Mouse (Mus musculus) heart, adult 2 months (tissue): ENCODE results near the gene Dkkl1. TPM values are rescaled to one million over a fixed set of nuclear protein-coding genes. Genes with fewer than 3 reads are reported as not detected.

ENCODE experiments used
- DNase-seq, 2 experiments: peaks; one replicate each; pipeline ENCODE4 v3.0.0; 2021
- H3K27ac ChIP-seq: fragments of 200-600 bp; 2 replicates; pipeline ENCODE4 v1.8.1; 2022
- H3K27me3 ChIP-seq: fragments of 200-500 bp; 2 replicates; pipeline ENCODE4 v1.6.1; 2012; ENCODE audit warnings: mild to moderate bottlenecking, low read length, inconsistent platforms, mixed read lengths; ENCODE audit not compliant: control insufficient read depth, insufficient read depth
- H3K36me3 ChIP-seq: fragments of 200-500 bp; 2 replicates; pipeline ENCODE4 v1.6.1; 2012; ENCODE audit warnings: low read length, inconsistent platforms; ENCODE audit not compliant: control insufficient read depth, insufficient read depth
- H3K4me1 ChIP-seq: fragments of 200-500 bp; 2 replicates; pipeline ENCODE4 v1.6.1; 2011; ENCODE audit warnings: low read length; ENCODE audit not compliant: control insufficient read depth, insufficient read depth
- H3K4me3 ChIP-seq: fragments of 200-600 bp; 2 replicates; pipeline ENCODE4 v1.8.1; 2022
- H3K79me2 ChIP-seq: fragments of 200-500 bp; replicated peaks from 2 replicates; pipeline ENCODE4 v1.6.1; 2012; ENCODE audit warnings: mild to moderate bottlenecking, inconsistent platforms, low read length, moderate library complexity, mixed read lengths; ENCODE audit not compliant: control insufficient read depth, insufficient read depth
- H3K9ac ChIP-seq: fragments of 200-500 bp; 2 replicates; pipeline ENCODE4 v1.6.1; 2012; ENCODE audit warnings: low read depth, mild to moderate bottlenecking, control low read depth, inconsistent platforms, low read length, mixed read lengths
- CTCF ChIP-seq: fragments of 200-600 bp; IDR thresholded peaks from 2 replicates; pipeline ENCODE4 v1.8.1; 2022; ENCODE audit warnings: antibody characterized with exemption, mild to moderate bottlenecking, moderate library complexity
- EP300 ChIP-seq: fragments of 200-500 bp; IDR thresholded peaks from 2 replicates; pipeline ENCODE4 v1.6.1; 2011; ENCODE audit warnings: low read depth, low read length, control low read depth; ENCODE audit not compliant: insufficient read depth
- POLR2A ChIP-seq: fragments of 200-500 bp; IDR thresholded peaks from 2 replicates; pipeline ENCODE4 v1.6.1; 2011; ENCODE audit warnings: mild to moderate bottlenecking, low read depth, low read length, control low read depth; ENCODE audit not compliant: insufficient read depth
- WGBS: fragments of 180-500 bp; shearing (Covaris S2); methylation state at CpG from one replicate; pipeline ENCODE4 v1.1.7; 2018; 5-methylcytosine and 5-hydroxymethylcytosine counted together
- intact Hi-C: fragments of 180-260 bp; cut with DNase I; formaldehyde crosslinking; loops from one replicate; pipeline ENCODE4 v1.15.1; 2025
- polyA plus RNA-seq: library from polyadenylated mRNA; depleted of rRNA; stranded (reverse); fragments of >200 nt; gene quantifications from 2 replicates; pipeline ENCODE4 v1.2.3, GENCODE M21; 2012
- total RNA-seq, 2 experiments: library from RNA; stranded (reverse); gene quantifications; 2 replicates each; pipeline ENCODE4 v1.2.3; 2021

Dkkl1 gene
- total and polyA plus RNA-seq, 3 experiments = 0.37 TPM; not detected in 2

DNA sequence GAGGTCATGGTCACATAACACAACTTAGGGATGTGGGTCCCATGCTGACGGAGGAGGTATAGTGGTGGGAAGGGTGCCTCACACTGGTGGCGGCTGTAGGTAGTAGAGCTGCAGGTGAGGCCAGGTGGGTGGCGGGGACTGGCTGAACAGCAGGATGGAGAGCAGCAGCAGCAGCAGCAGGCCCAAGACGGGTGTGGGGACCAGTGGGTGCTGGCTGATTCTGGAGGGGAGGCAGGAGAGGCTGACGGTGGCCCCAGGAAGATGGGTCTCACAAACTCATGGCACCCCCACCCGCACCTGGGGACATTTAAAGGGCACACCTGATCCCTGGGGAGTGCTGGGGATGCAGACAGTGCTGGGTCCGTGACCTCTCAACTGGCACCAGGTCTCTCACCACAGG lies 28.3 kb downstream of the Dkkl1 start:
- 78% methylated on average over 7 of the region's 7 CpGs for WGBS
- Histone ChIP-seq H3K9ac (no peak overlapping the region), H3K79me2 (no peaks in the 10 kb centered on the region), H3K27me3 (peaks cover 15% of the 10 kb centered on the region; the same call in 1 of the 2 replicates), H3K36me3 (no peaks in the 10 kb centered on the region), H3K4me1 (no peaks in the 10 kb centered on the region), H3K27ac (no peak overlapping the region), H3K4me3 (no peak overlapping the region)
- TF ChIP-seq EP300 = no peak
- no peak for TF ChIP-seq POLR2A
- no peak for TF ChIP-seq CTCF
- intact Hi-C loops = no loop called here
- no peak for DNase-seq

- no peaks in the 10 kb centered on the region for H3K36me3 ChIP-seq
These were observed 29.3 kb downstream of the Dkkl1 start for GRCm38 (mm10) chr7:45182606-45183005.

DNA sequence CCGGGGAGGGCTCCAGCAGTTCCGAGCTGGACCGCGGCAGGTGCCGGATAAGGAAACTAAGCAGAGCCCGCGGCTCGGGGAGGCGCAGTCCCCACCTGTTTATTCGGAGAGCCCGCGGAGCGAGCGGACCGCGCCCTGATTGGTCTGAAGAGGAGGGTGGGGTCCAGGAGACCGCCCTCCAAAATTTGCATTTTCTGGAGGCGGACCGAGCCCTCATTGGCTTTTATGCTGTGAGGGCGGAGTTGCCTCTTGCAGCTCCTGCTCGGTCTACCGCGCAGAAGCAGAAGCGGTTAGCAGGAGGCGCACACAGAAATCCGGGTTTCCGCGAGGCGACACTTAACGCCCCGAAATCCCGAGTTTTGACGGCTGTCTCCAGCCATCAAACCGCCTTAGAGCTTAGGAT lies 29.7 kb downstream of the Dkkl1 start:
- Histone ChIP-seq H3K27ac (no peak overlapping the region), H3K79me2 (no peaks in the 10 kb centered on the region), H3K4me3 (peak overlapping the region; percentile 50), H3K27me3 (peaks cover 18% of the 10 kb centered on the region), H3K9ac (peak overlapping the region; percentile 11; the same call in 1 of the 2 replicates), H3K4me1 (no peaks in the 10 kb centered on the region), H3K36me3 (no peaks in the 10 kb centered on the region)
- TF ChIP-seq POLR2A (peak; percentile 77), EP300 (no peak)
- intact Hi-C loops = no loop called here
- 1% methylated on average over 34 of the region's 34 CpGs for WGBS
- DNase-seq = peak; percentile 86 to 90

More at GRCm38 (mm10) chr7:45182606-45183005, 29.3 kb downstream of the Dkkl1 start:
- WGBS = 15% methylated on average over 11 of the region's 11 CpGs
- no peaks in the 10 kb centered on the region for H3K79me2 ChIP-seq
- TF ChIP-seq POLR2A (no peak), CTCF (no peak), EP300 (no peak)
- peak overlapping the region; percentile 50 for H3K4me3 ChIP-seq
- H3K4me1 ChIP-seq = no peaks in the 10 kb centered on the region
- intact Hi-C loops = no loop called here
- peaks cover 15% of the 10 kb centered on the region; the same call in 1 of the 2 replicates for H3K27me3 ChIP-seq
- DNase-seq = no peak
- H3K27ac ChIP-seq = no peak overlapping the region
- peak overlapping the region; percentile 11; the same call in 1 of the 2 replicates for H3K9ac ChIP-seq

DNA sequence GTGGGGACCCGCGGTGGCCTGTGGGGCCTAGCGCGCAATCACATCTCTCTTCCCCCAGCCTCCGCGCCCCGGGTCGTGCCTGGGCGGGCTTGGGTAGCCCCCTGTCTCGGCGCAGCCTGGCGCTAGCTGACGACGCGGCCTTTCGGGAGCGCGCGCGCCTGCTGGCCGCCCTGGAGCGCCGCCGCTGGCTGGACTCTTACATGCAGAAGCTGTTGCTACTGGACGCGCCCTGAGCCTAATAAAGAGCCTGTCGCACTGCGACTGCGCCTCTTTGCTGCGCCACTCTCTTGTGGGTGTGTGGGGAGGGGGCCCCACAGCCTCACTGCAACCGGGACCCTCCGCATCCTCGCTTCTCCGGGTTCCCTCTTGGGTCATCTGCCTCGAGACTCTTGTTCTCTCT lies 30.4 kb downstream of the Dkkl1 start:
- DNase-seq = no peak
- intact Hi-C loops = no loop called here
- TF ChIP-seq CTCF (peak; percentile 5; the same call in 1 of the 2 replicates), POLR2A (no peak)

GRCm38 (mm10) chr7:45180896-45181477 lies 31.0 kb downstream of the Dkkl1 start, which contains the start of gene Pth2:
Gene Pth2 (plus strand): TSS chr7:45180995.
- H3K27me3 ChIP-seq = peaks cover 26% of the 10 kb centered on the region
- intact Hi-C loops = no loop called here
- H3K4me1 ChIP-seq = no peaks in the 10 kb centered on the region
- H3K27ac ChIP-seq = no peak within 1 kb of the TSS
- TF ChIP-seq EP300 = no peak
- no peak for TF ChIP-seq POLR2A
- TF ChIP-seq CTCF = no peak
- H3K36me3 ChIP-seq = no peaks in the 10 kb centered on the region
- no peaks in the 10 kb centered on the region for H3K79me2 ChIP-seq
- 25% methylated on average over 20 of the region's 20 CpGs for WGBS
- H3K4me3 ChIP-seq = no peak within 1 kb of the TSS
- no peak within 1 kb of the TSS for H3K9ac ChIP-seq
- no peak for DNase-seq

More for the DNA sequence above, 30.4 kb downstream of the Dkkl1 start:
- peaks cover 21% of the 10 kb centered on the region for H3K27me3 ChIP-seq
- H3K9ac ChIP-seq = no peak overlapping the region
- no peak overlapping the region for H3K4me3 ChIP-seq
- H3K36me3 ChIP-seq = no peaks in the 10 kb centered on the region
- H3K4me1 ChIP-seq = no peaks in the 10 kb centered on the region
- H3K27ac ChIP-seq = no peak overlapping the region
- no peaks in the 10 kb centered on the region for H3K79me2 ChIP-seq
- WGBS = 5% methylated on average over 35 of the region's 35 CpGs

GRCm38 (mm10) chr7:45179469-45179868 lies 32.5 kb downstream of the Dkkl1 start, which contains the start of gene Gfy:
Gene Gfy (minus strand): TSS chr7:45179569.
- no peak within 1 kb of the TSS for H3K4me3 ChIP-seq
- H3K27me3 ChIP-seq = peaks cover 34% of the 10 kb centered on the region
- intact Hi-C loops = no loop called here
- no peak within 1 kb of the TSS for H3K9ac ChIP-seq
- no peaks in the 10 kb centered on the region for H3K36me3 ChIP-seq
- no peaks in the 10 kb centered on the region for H3K79me2 ChIP-seq
- H3K27ac ChIP-seq = no peak within 1 kb of the TSS
- H3K4me1 ChIP-seq = no peaks in the 10 kb centered on the region
- TF ChIP-seq POLR2A (no peak), CTCF (no peak), EP300 (no peak)
- no peak for DNase-seq
- 33% methylated on average over 7 of the region's 7 CpGs for WGBS
